Mouse (Mus musculus) gastrocnemius, adult 8-10 months (tissue): ENCODE data around the gene Cntd1. TPM values are rescaled to one million over a fixed set of nuclear protein-coding genes. Genes with fewer than 3 reads are reported as not detected.
A peak's percentile ranks its signal among the peaks of the same experiment; 100 is the strongest.

Experiments used
- DNase-seq, 2 experiments: peaks; one replicate each; pipeline ENCODE4 v3.0.0; 2022; ENCODE audit warnings: low spot score in 2 of 2
- total RNA-seq, 4 experiments: library from RNA; stranded (reverse); gene quantifications; 2 replicates each; pipeline ENCODE4 v1.2.4; 2022

The Cntd1 gene
- under 1 TPM in 3 of 4 experiments, not detected in 1; 0.29 to 0.53 (median 0.34) TPM for total RNA-seq

DNA sequence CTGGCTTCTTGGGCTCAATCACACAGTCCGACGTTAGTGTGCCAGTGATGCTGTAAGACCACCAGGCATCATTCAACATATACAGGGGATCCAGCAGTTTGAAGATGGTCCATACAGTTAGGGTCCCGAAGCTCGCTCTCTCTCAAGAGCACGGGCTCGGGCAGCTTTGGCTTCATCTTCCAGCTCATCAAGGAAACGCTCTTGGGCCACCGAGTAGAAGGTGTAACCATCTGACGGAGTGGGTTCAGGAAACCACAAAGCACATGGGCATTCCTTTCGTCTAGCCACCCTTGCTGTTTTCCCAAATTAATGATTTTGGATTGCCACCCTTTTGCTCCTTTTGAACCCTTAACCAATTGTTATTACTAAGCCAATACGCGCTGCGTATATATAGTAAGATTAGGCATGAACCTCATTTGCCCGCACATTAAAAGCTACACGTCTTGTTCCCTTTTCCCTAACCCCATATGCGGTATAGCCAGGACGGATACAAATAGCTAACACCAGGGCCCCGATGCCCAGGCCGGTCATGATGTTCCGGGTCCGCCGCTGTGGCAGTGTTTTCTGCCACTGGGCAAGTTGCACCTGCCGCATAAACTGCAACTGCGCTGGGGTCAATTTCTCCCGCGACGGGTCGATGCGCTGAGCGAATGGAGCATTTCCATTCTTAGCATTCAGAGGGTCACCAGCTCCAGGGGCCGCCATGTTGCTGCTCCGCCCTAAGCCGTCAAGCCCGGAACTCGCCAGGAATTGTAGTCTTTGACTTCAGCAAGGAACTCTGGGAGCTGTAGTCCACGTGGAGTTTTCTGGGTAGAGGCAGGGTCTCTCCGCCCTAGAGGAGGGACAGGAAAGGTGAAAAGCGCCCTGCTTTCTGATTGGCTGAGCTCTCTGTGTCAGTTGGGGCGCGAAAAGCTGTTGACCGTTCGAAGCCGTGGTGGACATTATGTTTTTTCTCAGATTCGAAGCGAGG is at the start of gene Cntd1, which contains the start of gene Coa3:
TSS of gene Cntd1 (plus strand) at position 790 of the 970 bp plus-strand sequence.
TSS of gene Coa3 (minus strand) at position 892 of the 970 bp plus-strand sequence.
- peak; percentile 49 to 67 for DNase-seq

DNA sequence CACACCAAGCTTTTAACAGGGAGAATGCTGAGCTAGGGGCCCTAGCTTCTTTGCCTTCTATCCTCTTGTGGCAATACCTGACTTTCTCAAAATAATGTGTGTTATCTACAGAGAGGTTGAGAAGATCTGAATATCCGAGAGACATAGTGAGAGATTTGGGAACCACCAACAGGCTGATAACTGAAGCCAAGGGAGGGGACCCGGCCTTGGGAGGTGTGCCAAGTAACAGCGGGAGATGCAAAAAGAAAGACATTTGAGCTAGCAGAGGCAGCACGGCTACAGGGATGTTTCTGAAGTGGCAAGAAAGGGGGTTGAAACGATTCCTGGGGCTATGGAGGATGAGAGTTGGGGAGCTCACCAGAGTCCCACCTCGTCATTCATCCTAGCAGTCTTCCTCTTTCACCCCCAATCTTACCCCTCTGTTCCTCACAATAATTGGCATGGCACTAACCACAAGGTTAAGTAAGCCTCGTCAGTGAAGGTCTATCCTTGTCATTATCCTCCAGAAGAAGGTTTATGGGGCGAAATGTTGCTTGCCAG is 49.4 kb upstream of the Cntd1 start:
- peak in 1 of 2 experiments; percentile 42 for DNase-seq

DNA sequence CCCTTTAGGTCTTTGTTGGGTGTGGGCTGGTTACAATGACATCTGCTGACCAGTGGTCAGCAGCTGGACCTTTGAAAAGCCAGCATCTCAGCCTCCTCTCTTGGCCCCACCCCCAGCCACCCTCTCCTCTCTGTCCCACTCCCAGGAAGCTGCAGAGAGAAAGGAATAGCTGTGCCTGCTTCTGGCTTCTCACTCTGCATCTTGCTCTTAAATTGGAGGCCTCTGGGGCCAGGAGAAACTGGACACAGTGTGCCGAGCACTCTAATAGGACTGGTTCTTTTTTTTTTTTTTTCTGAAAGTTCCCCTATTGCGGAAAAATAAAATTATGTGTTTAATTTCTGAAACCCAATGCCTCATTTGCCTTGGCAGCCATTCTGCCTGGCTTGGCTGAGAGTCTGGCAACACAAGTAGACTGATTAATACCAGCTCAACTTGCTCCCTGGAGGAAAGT is 48.7 kb upstream of the Cntd1 start:
- peak; percentile 35 to 69 for DNase-seq

DNA sequence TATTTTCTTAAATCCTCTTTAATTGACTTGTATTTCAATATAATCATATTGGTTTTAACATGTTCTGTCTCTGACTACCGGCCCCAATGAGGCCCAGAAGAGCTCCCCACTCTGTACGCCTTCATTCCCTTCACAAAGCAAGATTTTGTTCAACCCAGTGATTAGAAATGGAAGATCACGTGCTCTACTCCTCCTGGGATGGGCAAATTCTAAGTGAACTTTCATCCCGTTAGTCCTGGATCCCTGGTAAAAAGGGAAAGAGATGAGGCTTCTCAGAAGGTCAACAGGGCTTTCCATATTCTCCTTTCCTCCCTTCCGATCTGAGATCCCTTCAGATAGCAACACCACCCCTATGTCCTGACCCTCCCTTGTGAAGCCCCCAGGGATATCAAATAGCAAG is 48.3 kb upstream of the Cntd1 start:
- no peak for DNase-seq

DNA sequence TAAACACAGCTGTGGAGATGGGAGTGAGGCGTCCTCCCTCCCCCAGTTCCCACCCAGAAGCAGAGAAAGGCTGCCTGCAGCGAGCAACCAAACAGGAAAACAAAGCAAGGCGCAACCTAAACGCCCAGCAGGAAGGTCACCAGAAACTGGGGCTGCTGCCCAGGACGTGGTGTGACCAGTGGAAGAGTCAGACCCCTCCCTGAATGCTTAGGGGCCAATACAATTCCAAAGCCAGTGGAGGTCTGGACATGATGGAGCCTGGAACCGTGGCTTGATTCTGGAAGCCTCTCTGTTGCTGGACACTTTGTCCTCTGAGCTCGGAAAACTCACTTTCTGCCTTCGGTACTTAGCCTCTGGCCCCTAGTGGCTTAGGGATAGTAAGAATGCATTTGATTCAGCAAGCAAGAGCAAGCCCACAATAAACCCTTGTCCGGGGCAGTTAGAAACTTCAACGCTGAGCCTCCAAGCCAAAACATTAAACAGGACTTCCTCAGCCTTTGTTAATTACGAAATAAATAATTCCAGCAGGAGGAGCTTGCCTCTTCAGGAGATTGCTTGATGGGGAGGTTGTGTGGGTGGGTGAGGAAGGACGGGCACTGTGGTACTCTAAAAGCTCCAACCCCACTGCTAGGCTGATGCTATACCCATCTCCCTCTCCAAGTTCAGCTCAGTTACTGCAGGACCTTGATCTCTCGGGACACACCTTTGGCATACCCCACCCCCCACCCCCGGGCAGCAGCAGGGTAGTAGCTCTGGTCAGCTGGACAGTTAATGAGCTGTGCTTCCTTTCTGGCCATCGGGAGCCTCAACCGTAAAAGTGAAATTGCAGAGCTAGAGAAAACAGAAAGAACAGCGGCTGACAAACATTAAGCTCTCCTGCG is 47.6 kb upstream of the Cntd1 start:
- peak; percentile 70 to 78 for DNase-seq

DNA sequence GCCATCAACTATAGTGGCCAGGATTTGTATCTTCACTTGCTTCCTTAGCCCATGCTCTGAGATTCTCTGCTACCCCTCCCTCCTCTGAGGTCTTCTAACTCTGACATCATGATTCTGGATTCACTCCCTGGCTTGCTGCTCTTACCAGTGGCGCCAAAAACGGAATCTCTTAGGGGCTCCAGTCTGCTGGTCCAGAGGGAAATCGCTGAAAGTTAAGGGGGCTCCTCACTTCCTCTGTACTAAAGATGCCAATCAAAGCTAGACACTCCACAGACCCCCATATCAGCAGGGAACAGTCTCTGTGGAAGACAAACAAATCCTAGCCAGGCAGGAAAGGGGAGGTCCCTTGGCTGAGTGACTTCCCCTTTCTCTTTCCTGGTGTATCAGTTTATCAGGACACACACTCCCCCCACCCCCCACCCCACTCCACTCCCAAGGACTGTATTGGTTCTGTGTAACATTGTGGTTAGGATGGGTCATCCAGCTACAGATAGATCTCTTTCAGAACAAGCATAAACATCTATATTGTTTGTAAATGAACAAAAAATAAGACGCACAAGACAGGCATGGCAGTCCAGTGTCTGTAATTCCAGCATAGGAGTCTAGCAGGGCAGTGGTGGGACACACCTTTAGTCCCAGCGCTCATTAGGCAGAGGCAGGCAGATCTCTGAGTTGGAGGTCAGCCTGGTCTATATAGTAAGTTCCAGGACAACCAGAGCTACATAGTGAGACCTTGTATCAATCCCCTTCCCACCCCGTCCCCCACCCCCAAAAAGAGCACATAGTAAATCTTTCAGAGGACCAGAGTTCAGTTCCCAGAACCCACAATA is 46.6 kb upstream of the Cntd1 start:
- peak in 1 of 2 experiments; percentile 30 for DNase-seq

DNA sequence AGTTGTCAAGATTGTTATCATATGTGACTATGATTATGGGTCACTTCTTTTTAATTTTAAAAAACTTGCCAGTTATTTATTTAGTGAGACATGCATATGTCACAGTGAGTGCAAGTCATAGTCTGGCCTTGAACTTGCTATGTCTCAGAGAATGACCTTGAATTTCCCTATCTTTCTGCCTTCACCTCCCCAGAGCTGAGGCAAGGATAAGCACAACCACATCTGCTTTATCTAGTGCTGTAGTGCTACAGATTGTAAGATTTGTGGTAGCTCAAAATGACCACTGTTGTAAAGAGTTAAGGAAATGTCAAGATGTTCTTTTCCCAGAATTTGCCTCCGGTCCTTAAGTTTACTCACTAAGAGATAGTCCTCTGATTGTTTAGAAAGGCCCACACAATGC is 45.6 kb upstream of the Cntd1 start:
- no peak for DNase-seq

DNA sequence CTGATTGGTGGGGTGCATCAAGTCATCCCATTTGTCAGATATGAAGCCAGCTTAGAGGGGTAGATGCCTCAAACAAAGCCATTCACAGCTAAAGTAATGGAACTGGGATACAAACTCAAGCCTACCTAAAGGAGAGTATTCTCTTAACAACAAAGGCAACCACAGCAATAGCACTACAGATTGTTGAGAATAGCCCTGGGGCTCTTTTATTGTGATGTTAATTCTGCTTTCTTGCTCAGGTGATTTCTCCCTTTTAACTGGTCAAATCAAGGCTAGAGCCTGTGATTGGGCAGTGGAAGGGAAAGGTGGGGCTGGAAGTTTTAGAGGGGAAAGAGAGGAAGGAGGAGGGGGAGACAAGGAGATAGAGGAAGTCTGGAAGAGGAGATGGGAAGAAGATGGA is 44.7 kb upstream of the Cntd1 start:
- DNase-seq: no peak

DNA sequence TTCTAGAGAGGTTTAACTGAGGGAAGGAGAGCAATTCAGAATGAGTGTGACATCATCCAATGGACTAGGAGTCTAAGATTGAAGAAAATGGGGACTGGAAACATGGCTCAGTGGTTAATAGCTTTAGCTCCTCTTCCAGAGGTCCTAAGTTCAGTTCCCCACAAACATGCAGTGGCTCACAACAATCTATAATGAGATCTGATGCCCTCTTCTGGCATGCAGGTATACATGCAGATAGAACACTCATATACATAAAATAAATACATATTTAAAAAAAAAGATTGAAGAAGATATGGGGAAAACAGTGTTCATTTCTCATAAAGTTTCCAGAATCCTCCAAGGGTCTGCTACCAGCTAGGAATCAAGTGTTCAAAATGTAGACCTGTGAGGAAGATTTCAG is 43.4 kb upstream of the Cntd1 start:
- no peak for DNase-seq

DNA sequence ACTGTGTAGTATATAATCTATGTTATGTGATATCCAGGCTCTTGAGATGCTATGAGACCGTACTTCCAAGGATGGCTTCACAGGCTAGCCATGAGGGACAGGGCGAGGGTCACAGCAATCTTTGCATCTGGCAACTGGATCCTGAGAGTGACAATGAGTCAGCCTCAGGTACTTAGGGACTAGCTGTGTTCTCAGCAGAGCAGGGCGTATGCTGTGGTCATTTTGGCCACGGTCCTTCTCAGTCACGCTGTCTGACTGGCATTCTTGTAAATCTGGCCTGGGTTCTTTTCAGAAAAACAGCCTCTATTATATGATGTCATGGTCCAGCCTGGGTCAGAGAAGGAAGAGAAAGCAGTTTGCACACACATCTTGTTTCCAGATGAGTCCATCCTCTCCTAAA is 42.0 kb upstream of the Cntd1 start:
- DNase-seq: no peak

DNA sequence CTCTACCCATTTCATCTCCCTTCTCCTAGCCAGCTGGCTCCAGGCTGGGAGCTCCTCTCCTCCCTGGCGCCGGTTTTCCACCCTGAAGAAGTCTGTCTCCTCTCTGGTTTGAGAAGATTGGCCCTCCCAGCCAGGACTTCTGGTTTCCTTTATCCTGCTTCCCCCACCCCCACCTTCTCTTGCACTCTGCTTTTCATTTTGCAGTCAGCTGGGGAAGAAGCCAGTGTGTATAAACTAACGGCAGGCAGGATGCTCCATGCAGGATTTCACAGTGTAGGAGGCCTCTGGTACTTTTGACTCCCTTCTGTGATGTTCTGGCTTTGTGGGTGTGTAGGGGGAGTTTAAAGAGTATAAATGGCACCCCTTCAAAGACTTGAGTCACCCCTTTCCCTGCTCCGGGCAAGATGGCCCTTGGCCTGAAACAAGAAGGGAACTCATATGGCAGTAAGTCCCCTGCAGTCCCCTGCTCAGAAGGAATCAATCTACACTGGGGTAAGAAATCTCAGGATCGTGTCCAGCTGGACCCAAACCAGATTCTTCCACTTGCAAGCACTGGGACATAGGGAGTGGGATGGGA is 40.7 kb upstream of the Cntd1 start:
- DNase-seq: no peak

DNA sequence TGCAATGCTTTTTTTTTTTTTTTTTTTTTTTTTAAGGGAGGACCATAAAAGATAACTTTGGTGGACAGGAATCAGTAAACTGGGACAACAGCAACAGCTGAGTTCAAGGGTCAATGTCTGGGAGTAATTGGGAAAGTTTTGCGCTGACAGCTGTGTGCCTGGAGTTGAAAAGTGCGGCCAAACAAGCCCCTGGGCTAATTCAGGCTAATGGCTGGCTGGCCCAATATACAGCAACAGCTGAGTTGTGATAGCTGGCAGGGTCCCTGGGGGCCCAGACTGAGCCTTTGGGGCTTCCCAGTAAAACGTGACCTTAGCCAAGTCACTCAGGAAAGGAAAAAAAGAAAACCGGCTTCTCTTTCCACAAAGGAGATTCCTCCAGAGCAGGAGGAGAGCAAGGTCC is 33.7 kb upstream of the Cntd1 start:
- peak; percentile 50 to 63 for DNase-seq

DNA sequence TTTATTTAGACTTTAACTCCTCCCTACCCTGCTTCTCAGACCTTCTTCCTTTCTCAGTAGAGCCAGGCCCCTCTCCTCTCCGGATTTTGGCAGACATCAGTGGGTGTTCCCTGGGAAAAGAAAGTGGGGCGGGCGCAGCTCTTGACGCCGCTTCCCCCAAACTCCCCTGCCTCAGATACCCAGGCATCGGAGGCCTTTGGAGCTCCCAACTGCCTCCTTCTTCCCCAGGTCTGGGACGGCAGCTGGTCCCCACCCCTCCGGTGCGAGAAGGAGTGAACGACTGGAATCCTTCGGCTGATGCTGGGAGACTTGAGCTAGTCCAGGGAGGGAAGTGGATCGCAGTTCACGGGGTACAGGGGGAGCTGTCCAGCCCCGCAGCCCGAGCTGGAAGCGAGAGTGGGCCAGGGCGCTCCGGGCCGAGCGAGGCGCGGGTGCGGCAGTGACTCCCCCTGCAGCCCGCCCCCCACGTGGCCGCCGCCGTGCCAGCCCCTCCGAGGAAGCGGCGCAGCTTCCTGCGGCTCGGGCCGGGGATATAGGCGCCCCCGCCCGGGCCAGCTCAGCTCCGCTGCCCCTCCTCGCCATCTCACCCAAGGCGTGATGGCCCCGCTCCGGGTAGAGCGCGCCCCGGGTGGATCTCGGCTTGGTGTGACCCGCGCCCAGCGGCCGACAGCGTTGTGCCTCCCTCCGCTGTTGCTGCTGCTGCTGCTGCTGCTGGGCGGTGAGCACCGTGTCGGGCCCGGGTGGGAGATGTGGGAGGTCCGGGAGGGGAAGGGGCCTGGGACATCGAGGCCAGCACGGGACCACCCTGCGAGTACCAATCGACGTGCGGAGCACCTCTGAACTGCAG is 32.7 kb upstream of the Cntd1 start, which contains the start of gene Ramp2:
TSS of gene Ramp2 (plus strand) at position 174 of the 847 bp plus-strand sequence.
- no peak for DNase-seq

DNA sequence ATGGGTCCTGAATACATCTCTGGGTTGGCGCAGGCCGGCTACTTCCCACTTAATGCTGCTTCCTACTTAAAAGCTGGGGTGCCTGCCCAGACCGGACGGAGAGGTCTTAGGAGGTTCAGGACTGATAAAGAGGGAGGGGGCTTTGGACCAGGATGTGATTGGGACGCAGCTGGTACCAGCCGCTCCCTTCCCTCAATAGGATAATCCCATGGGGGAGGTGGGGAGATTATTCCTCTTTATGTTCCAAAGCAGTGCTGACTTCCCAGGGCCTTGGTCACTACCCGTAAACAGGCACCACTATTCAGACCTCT is 32.2 kb upstream of the Cntd1 start:
- no peak for DNase-seq

DNA sequence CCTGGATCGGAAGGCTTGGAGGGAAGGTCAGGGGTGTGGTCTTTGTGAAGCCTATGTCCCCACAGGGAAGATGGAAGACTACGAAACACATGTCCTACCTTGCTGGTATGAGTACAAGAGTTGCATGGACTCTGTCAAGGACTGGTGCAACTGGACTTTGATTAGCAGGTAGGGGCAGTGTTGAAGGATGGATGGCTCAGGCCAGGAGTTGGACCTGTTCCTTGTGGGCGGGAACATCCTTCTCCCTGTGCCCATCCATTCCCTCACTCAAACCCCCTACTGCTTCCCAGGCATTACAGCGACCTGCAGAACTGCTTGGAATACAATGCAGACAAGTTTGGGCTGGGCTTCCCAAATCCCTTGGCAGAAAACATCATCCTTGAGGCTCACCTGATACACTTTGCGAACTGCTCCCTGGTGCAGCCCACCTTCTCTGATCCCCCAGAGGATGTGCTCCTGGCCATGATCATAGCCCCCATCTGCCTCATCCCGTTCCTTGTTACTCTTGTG is 31.2 kb upstream of the Cntd1 start:
- DNase-seq: no peak

DNA sequence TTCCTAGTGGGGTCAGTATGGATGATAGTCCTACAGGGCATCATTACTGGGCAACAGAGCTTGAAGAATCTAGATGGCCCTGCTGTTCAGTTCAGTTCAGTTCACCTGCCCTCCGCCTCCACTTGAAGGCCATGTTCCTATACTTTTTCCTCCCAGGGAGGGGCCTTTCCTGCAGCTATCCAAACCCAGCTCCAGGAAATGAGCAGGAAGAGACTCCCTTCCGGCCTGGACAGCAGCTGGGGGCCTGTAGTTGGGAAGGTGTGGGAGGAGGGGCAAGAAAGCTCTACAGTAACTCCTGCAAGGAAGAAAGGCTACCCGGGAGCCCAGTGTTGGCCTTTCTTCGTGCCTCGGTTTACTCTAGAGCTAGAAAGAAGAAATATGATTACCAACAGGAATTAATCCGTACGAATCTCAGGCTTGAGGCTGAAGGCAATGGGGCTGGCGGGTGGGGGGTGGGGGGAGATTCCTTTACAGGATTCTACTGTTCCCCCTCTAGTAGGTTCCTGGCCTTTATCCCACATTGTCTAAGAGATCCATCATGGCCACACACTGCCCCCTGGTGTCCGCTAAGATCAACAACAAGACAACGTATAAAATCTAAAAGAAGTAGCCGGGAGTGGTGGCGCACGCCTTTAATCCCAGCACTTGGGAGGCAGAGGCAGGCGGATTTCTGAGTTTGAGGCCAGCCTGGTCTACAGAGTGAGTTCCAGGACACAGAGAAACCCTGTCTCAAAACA is 30.4 kb upstream of the Cntd1 start:
- peak in 1 of 2 experiments; percentile 50 for DNase-seq

DNA sequence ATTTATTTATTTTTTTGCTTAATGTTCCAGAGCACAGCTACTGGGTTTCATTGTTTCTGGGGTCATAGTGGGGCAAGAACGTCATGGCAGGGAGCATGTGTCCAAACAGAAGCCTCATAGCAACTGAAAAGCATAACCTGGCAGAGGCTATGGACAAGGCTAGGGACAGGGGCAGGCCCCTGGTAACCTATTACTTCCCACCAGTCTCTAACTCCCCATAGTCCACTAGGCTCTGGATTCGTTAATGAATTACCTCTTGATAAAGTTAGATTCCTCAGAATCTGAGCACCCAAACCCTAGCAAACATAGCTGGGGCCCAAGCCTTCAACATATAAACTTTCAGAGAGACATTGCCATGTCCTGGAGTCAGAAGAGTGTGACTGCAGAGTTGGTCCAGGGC is 27.8 kb upstream of the Cntd1 start:
- DNase-seq: no peak

DNA sequence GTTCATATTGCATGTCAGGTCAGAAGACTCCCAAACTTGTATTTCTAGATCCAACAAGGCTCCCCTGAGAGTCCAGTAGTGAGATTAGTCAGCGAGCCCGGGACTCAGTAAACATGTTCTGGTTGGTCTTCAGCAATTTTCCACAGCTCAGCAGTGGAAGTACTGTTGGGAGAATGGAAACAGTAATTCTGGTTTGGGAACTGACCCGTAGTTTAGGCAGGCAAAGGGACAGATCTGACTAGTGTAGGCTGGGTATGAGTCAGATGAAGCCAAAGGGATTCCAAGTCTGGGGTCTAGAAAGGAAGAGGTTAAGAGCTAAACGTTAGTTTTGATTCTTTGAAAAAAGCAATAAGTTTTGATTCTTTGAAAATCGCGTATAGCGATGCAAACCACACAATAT is 25.9 kb upstream of the Cntd1 start:
- no peak for DNase-seq
